Mouse (Mus musculus) c-Kit-positive CD71-negative TER-119-negative erythroid progenitor cells, embryonic 14.5 days (primary cell): ENCODE data around the gene Ube2b.

Experiments
- DNase-seq: peaks from one replicate; pipeline ENCODE4 v3.0.0-alpha.2; 2013; ENCODE audit warnings: low read depth

The Ube2b gene

DNA sequence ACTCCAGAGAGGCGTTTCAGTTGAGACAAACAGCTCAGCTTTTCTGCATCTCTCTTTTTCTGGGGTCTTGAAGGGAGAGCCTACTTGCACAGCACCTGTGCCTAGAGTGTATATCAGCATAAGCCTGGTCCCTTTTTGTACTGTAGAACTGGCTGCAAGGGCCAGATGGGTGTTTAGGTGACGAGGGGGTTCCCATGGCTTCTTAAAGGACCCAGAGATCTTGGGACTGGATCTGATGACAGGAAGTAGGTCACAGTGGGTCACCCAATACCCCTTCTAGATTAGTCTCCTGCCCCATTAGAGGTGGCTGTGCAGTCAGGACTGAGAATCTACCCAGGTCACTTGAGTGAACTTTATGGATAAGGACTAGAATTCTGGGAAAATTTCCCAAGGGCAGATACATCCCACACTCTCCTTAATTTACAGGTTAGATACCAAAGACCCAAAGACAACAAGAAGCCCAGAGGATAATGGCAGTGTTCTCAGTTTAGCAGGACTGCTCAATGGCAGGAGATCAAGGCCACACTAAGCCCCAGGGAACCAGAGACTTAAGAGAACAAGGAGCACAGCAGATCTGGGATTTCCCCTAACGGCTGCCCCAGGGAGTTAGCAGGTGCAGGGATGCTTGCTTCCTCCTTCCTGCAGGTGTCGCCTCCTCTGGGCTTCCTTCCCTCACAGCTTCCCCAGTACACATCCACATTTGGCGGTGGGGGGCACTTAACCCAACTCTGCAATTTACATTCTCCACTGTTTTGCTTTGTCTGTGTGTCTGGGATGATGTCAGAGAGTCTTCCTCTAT lies 64.7 kb downstream of the Ube2b start:
- DNase-seq: no peak
